Mouse (Mus musculus): ENCODE data around the gene Kpna7. TPM values are rescaled to one million over a fixed set of nuclear protein-coding genes. Genes with fewer than 3 reads are reported as not detected.
A peak's percentile ranks its signal among the peaks of the same experiment; 100 is the strongest.
"Not testable (repeated sequence)": the region's sequence is repeated elsewhere in the genome, so short reads cannot be mapped to it uniquely, and the experiment has no call there.

Kpna7 gene
- polyA plus RNA-seq, 1 experiment from 2014 or later, result not detected

DNA sequence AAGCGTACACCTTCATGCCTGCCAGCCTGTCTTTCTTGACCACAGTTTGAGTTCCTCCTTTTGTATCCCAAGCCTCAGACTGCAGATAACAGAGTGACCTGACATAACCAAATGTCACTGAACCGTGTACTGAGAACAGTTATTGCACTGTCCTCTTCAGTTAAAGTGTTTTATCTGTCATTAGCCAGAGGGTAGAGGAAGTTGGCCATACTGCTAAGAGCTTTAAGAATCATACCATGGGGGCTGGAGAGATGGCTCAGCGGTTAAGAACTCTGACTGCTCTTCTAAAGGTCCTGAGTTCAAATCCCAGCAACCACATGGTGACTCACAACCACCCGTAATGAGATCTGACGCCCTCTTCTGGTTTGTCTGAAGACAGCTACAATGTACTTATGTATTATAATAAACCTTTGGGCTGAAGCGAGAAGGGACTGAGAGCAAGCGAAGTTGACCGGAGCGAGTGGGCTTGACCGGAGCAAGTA is 14.6 kb upstream of the Kpna7 start:
- Histone ChIP-seq H3K36me3 (replicated peaks) (peaks cover 70% of the 10 kb centered on the region), H3K4me3 (no peak overlapping the region), H3K9ac (no peak overlapping the region), H3K4me2 (no peak overlapping the region), H3K27ac (no peak overlapping the region), H3K9me3 (no peaks in the 10 kb centered on the region), H3K4me1 (no peaks in the 10 kb centered on the region), H3K27me3 (replicated peaks) (no peaks in the 10 kb centered on the region)
- 93% methylated on average over 10 of the region's 10 CpGs for WGBS
- ATAC-seq (replicated peaks), result no peak

DNA sequence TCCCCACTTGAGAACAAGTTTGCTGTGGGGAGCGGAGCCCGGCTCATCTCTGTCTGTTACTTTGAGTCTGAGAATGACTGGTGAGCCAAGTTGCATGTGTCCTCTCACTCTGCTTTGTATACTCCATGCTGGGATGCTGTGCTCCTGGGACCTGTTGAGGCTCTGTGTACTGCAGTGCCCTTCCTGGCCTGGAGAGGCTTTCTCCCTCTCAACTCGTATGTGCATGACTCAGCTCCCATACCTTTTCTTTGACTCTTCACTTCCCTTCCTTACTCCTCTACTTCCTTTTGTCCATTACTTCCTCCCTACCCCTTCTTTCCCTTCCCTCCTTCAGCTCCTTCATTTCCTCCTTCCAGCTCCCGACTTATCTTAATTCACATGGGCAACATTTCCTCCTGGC is 12.4 kb upstream of the Kpna7 start:
- no peak overlapping the region for H3K27ac ChIP-seq
- H3K4me2 ChIP-seq, result no peak overlapping the region
- peaks cover 70% of the 10 kb centered on the region for H3K36me3 ChIP-seq (replicated peaks)
- no peak for ATAC-seq (replicated peaks)
- H3K27me3 ChIP-seq (replicated peaks), result no peaks in the 10 kb centered on the region
- H3K4me1 ChIP-seq, result no peaks in the 10 kb centered on the region
- H3K9me3 ChIP-seq, result no peaks in the 10 kb centered on the region
- H3K9ac ChIP-seq, result no peak overlapping the region
- 93% methylated on average over 4 of the region's 4 CpGs for WGBS
- no peak overlapping the region for H3K4me3 ChIP-seq

- Histone ChIP-seq H3K27me3 (replicated peaks) (no peaks in the 10 kb centered on the region), H3K27ac (no peak overlapping the region), H3K9ac (no peak overlapping the region), H3K36me3 (replicated peaks) (peaks cover 16% of the 10 kb centered on the region), H3K4me1 (peaks cover 9% of the 10 kb centered on the region), H3K4me2 (no peak overlapping the region), H3K9me3 (no peaks in the 10 kb centered on the region), H3K4me3 (no peak overlapping the region)
- no peak for ATAC-seq (replicated peaks)
- 92% methylated on average over 3 of the region's 3 CpGs for WGBS
Measured at GRCm38 (mm10) chr5:145089878-145090277, 6.0 kb upstream of the Kpna7 start.

- no peaks in the 10 kb centered on the region for H3K9me3 ChIP-seq
- no peak overlapping the region for H3K4me3 ChIP-seq
- peaks cover 11% of the 10 kb centered on the region for H3K36me3 ChIP-seq (replicated peaks)
- ATAC-seq (replicated peaks), result no peak
- H3K9ac ChIP-seq, result no peak overlapping the region
- WGBS, result 100% methylated on average over 2 of the region's 2 CpGs
- H3K27me3 ChIP-seq (replicated peaks), result no peaks in the 10 kb centered on the region
- H3K4me2 ChIP-seq, result no peak overlapping the region
- peaks cover 16% of the 10 kb centered on the region for H3K4me1 ChIP-seq
- H3K27ac ChIP-seq, result no peak overlapping the region
Measured at GRCm38 (mm10) chr5:145088186-145088585, 4.4 kb upstream of the Kpna7 start.

- Histone ChIP-seq H3K4me1 (peaks cover 16% of the 10 kb centered on the region), H3K4me2 (peak overlapping the region; percentile 81), H3K27me3 (replicated peaks) (no peaks in the 10 kb centered on the region), H3K9ac (peak overlapping the region; percentile 96; the same call in 1 of the 2 replicates), H3K4me3 (peak overlapping the region; percentile 96), H3K9me3 (no peaks in the 10 kb centered on the region), H3K27ac (no peak overlapping the region), H3K36me3 (replicated peaks) (no peaks in the 10 kb centered on the region)
- ATAC-seq (replicated peaks), result no peak
- 70% methylated on average over 2 of the region's 2 CpGs for WGBS
Measured at GRCm38 (mm10) chr5:145084822-145085221, 992 bp upstream of the Kpna7 start.

DNA sequence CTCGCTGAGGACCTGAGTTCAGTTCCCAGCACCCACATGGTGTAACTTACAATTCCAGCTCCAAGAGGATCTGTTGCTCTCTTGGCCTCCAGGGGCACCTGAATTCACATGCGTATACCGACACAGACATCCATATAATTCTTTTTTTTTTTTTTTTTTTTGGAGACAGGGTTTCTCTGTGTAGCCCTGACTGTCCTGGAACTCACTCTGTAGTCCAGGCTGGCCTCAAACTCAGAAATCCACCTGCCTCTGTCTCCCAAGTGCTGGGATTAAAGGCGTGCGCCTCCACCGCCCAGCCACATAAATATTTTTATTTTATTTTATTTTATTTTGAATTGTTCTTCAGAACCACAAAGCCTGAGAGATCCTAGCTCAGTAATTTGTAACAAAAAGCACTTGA is 629 bp downstream of the Kpna7 start:
- H3K4me1 ChIP-seq, result peaks cover 16% of the 10 kb centered on the region
- H3K9ac ChIP-seq, result peak overlapping the region; percentile 96
- not testable (repeated sequence) for H3K9me3 ChIP-seq; H3K36me3 ChIP-seq (replicated peaks); H3K27me3 ChIP-seq (replicated peaks)
- peak overlapping the region; percentile 81 for H3K4me2 ChIP-seq
- peak overlapping the region; percentile 96 for H3K4me3 ChIP-seq
- ATAC-seq (replicated peaks), result peak; percentile 61
- WGBS, result 51% methylated on average over 6 of the region's 6 CpGs
- H3K27ac ChIP-seq, result peak overlapping the region; percentile 89

- no peaks in the 10 kb centered on the region for H3K36me3 ChIP-seq (replicated peaks)
- no peaks in the 10 kb centered on the region for H3K9me3 ChIP-seq
- no peak overlapping the region for H3K4me2 ChIP-seq
- peaks cover 16% of the 10 kb centered on the region for H3K4me1 ChIP-seq
- H3K27ac ChIP-seq, result no peak overlapping the region
- ATAC-seq (replicated peaks), result no peak
- 91% methylated on average over 10 of the region's 10 CpGs for WGBS
- no peak overlapping the region for H3K4me3 ChIP-seq
- no peaks in the 10 kb centered on the region for H3K27me3 ChIP-seq (replicated peaks)
- no peak overlapping the region for H3K9ac ChIP-seq
Measured at GRCm38 (mm10) chr5:145081866-145082613, 1.8 kb downstream of the Kpna7 start.

DNA sequence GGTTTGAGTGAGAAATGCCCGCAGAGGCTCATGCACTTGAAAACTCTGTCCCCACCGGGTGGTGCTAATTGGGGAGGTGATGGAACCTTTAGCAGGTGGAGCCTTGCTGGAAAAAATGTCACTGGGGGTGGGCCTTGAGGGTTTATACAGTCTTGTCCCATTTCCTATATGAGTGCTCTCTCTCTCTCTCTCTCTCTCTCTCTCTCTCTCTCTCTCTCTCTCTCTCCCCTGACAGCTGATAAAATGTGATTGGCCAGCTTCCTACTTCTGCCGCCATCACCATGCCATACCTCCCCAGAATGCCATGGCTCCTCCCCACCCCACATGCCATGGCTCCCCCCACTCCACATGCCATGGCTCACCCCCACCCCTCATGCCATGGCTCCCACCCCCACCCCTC is 8.7 kb downstream of the Kpna7 start:
- Histone ChIP-seq H3K4me1 (no peaks in the 10 kb centered on the region), H3K27ac (no peak overlapping the region), H3K9me3 (no peaks in the 10 kb centered on the region), H3K27me3 (replicated peaks) (no peaks in the 10 kb centered on the region), H3K9ac (no peak overlapping the region), H3K4me2 (no peak overlapping the region), H3K36me3 (replicated peaks) (no peaks in the 10 kb centered on the region), H3K4me3 (no peak overlapping the region)
- ATAC-seq (replicated peaks), result no peak
- WGBS, result 59% methylated on average over 3 of the region's 3 CpGs

GRCm38 (mm10) chr5:145071342-145071741 is 12.5 kb downstream of the Kpna7 start:
- H3K27ac ChIP-seq, result no peak overlapping the region
- H3K9me3 ChIP-seq, result no peaks in the 10 kb centered on the region
- H3K4me2 ChIP-seq, result no peak overlapping the region
- no peak overlapping the region for H3K9ac ChIP-seq
- no peaks in the 10 kb centered on the region for H3K36me3 ChIP-seq (replicated peaks)
- ATAC-seq (replicated peaks), result no peak
- H3K4me1 ChIP-seq, result no peaks in the 10 kb centered on the region
- no peaks in the 10 kb centered on the region for H3K27me3 ChIP-seq (replicated peaks)
- 52% methylated on average over 6 of the region's 6 CpGs for WGBS
- H3K4me3 ChIP-seq, result no peak overlapping the region

DNA sequence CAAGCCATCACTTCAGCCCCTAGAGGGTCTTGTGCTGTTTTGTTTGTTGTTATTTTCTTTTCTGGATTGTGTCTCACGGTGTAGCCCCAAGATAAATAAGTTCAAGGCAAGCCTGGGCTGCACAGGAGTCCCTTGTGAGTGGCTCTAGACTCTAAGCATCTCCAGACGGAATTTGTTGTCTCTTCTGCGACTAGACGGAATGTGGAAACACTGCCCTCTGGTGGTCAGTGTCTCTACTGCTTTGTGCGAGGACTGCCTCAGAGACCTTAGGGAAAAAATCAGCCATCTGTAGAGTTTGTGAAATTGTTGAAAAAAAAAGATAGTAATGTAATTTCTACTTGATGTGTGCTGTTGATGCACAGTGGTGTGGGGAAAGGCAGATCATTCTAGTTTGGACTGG is 14.1 kb downstream of the Kpna7 start:
- Histone ChIP-seq H3K27ac (no peak overlapping the region), H3K36me3 (replicated peaks) (no peaks in the 10 kb centered on the region), H3K4me3 (no peak overlapping the region), H3K4me1 (no peaks in the 10 kb centered on the region), H3K27me3 (replicated peaks) (no peaks in the 10 kb centered on the region), H3K4me2 (no peak overlapping the region), H3K9me3 (no peaks in the 10 kb centered on the region), H3K9ac (no peak overlapping the region)
- ATAC-seq (replicated peaks), result peak; percentile 45; the same call in 1 of the 2 replicates
- 2% methylated on average over 5 of the region's 5 CpGs for WGBS

GRCm38 (mm10) chr5:145068863-145069262 is 15.0 kb downstream of the Kpna7 start:
- no peak overlapping the region for H3K27ac ChIP-seq
- 56% methylated on average over 3 of the region's 3 CpGs for WGBS
- no peaks in the 10 kb centered on the region for H3K9me3 ChIP-seq
- no peaks in the 10 kb centered on the region for H3K36me3 ChIP-seq (replicated peaks)
- H3K27me3 ChIP-seq (replicated peaks), result no peaks in the 10 kb centered on the region
- no peak overlapping the region for H3K4me2 ChIP-seq
- no peak overlapping the region for H3K4me3 ChIP-seq
- ATAC-seq (replicated peaks), result no peak
- H3K9ac ChIP-seq, result no peak overlapping the region
- H3K4me1 ChIP-seq, result no peaks in the 10 kb centered on the region

- WGBS, result 88% methylated on average over 1 of the region's 1 CpGs
- Histone ChIP-seq H3K27me3 (replicated peaks) (no peaks in the 10 kb centered on the region), H3K36me3 (replicated peaks) (no peaks in the 10 kb centered on the region), H3K4me3 (no peak overlapping the region), H3K4me2 (no peak overlapping the region), H3K9ac (no peak overlapping the region), H3K27ac (no peak overlapping the region), H3K9me3 (no peaks in the 10 kb centered on the region), H3K4me1 (no peaks in the 10 kb centered on the region)
- no peak for ATAC-seq (replicated peaks)
Measured at GRCm38 (mm10) chr5:145064765-145065340, 19.0 kb downstream of the Kpna7 start.

DNA sequence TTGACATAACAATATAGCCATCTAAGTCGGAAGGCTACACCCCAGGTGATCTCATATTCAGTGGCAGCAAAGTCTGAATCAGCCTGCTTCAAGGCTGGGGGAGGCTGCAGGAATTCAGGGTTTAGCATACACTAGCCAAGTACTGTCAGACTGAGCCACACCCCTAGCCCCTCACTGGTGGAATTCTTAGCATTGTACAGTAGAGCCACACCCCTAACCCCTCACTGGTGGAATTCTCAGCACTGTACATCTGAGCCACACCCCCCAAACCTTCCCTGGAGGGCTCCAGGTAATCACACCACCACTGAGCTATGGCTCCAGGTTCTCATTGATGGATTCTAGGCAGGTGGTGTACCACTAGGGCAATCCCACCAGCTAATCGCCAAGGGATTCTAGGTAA is 24.3 kb downstream of the Kpna7 start:
- no peaks in the 10 kb centered on the region for H3K27me3 ChIP-seq (replicated peaks)
- no peaks in the 10 kb centered on the region for H3K36me3 ChIP-seq (replicated peaks)
- no peak overlapping the region for H3K4me2 ChIP-seq
- no peaks in the 10 kb centered on the region for H3K9me3 ChIP-seq
- H3K4me1 ChIP-seq, result no peaks in the 10 kb centered on the region
- H3K27ac ChIP-seq, result no peak overlapping the region
- no peak overlapping the region for H3K9ac ChIP-seq
- ATAC-seq (replicated peaks), result no peak
- H3K4me3 ChIP-seq, result no peak overlapping the region
- 86% methylated on average over 2 of the region's 2 CpGs for WGBS
